Mouse (Mus musculus) limb, embryonic 14.5 days (tissue): ENCODE measurements around the gene Shld1. TPM values are rescaled to one million over a fixed set of nuclear protein-coding genes. Genes with fewer than 3 reads are reported as not detected.

Experiments used
- ATAC-seq: fragments of 200-750 bp; cut with Nextera tagmentation; 2 replicates; pipeline ENCODE4 v1.8.0; 2017; ENCODE audit warnings: low read depth, moderate number of reproducible peaks, moderate TSS enrichment; ENCODE audit not compliant: low FRiP score
- DNase-seq: peaks from one replicate; pipeline ENCODE4 v3.0.0-alpha.2; 2015; ENCODE audit warnings: low spot score
- H3K27ac ChIP-seq: fragments of 300-500 bp; sonication (generic); replicated peaks from 2 replicates; pipeline ENCODE4 v1.5.1; 2014; ENCODE audit warnings: low read depth, mild to moderate bottlenecking, low read length, moderate library complexity, mixed read lengths
- H3K27me3 ChIP-seq: fragments of 300-500 bp; sonication (generic); 2 replicates; pipeline ENCODE4 v1.6.1; 2014; ENCODE audit warnings: low read length, mixed read lengths; ENCODE audit not compliant: control insufficient read depth, insufficient read depth
- H3K36me3 ChIP-seq: fragments of 300-500 bp; sonication (generic); 2 replicates; pipeline ENCODE4 v1.6.1; 2014; ENCODE audit warnings: mild to moderate bottlenecking, low read length, moderate library complexity, mixed read lengths; ENCODE audit not compliant: control insufficient read depth, insufficient read depth
- H3K4me1 ChIP-seq: fragments of 300-500 bp; sonication (generic); 2 replicates; pipeline ENCODE4 v1.6.1; 2014; ENCODE audit warnings: antibody characterized with exemption, low read length, mixed read lengths; ENCODE audit not compliant: control insufficient read depth, insufficient read depth
- H3K4me2 ChIP-seq: fragments of 300-500 bp; sonication (generic); replicated peaks from 2 replicates; pipeline ENCODE4 v1.6.1; 2014; ENCODE audit warnings: low read depth, mild to moderate bottlenecking, low read length, moderate library complexity; ENCODE audit not compliant: severe bottlenecking
- H3K4me3 ChIP-seq: fragments of 300-500 bp; sonication (generic); replicated peaks from 2 replicates; pipeline ENCODE4 v1.5.1; 2014; ENCODE audit warnings: low read length
- H3K9ac ChIP-seq: fragments of 300-500 bp; sonication (generic); 2 replicates; pipeline ENCODE4 v1.6.1; 2014; ENCODE audit warnings: mild to moderate bottlenecking, low read depth, low read length, moderate library complexity; ENCODE audit not compliant: severe bottlenecking
- H3K9me3 ChIP-seq: fragments of 300-500 bp; sonication (generic); 2 replicates; pipeline ENCODE4 v1.6.1; 2016; ENCODE audit warnings: low read length; ENCODE audit not compliant: control insufficient read depth
- POLR2A ChIP-seq: fragments of 200-500 bp; IDR thresholded peaks from 2 replicates; pipeline ENCODE4 v1.8.0; 2012; ENCODE audit warnings: inconsistent platforms, mild to moderate bottlenecking, moderate library complexity, borderline replicate concordance; ENCODE audit not compliant: insufficient read depth, insufficient read length; ENCODE audit errors: extremely low read depth
- WGBS: fragments of 180-500 bp; shearing (Covaris S2); extraction: QIAGEN DNeasy Blood & Tissue Kit; methylation state at CpG from one replicate; pipeline ENCODE4 v1.1.7; 2014; 5-methylcytosine and 5-hydroxymethylcytosine counted together
- polyA plus RNA-seq, 2 experiments: library from polyadenylated mRNA; depleted of rRNA in 1 of 2; stranded (reverse) in 1 of 2; unstranded in 1 of 2; fragments of >200 nt; fragmentation: Nextera tagmentation in 1 of 2; extraction: Ambion mirVana in 1 of 2; gene quantifications; 2 replicates each; pipeline versions ENCODE4 v1.2.1 to v1.2.3; 2012 to 2014

Gene Shld1
- polyA plus RNA-seq, 2 experiments = 16.3 to 20.5 TPM

- H3K36me3 ChIP-seq = peaks cover 4% of the 10 kb centered on the region
- H3K9me3 ChIP-seq = no peaks in the 10 kb centered on the region
- TF ChIP-seq POLR2A = no peak
- DNase-seq (no peak), ATAC-seq (no peak)
- no peak overlapping the region for H3K27ac ChIP-seq
- H3K27me3 ChIP-seq = no peaks in the 10 kb centered on the region
- no peak overlapping the region for H3K4me3 ChIP-seq
- no peak overlapping the region for H3K4me2 ChIP-seq
- H3K4me1 ChIP-seq = no peaks in the 10 kb centered on the region
- WGBS = 53% methylated on average over 7 of the region's 7 CpGs
- no peak overlapping the region for H3K9ac ChIP-seq
Observed at GRCm38 (mm10) chr2:132697695-132698094, 11.0 kb downstream of the Shld1 start.

- no peaks in the 10 kb centered on the region for H3K4me1 ChIP-seq
- H3K4me3 ChIP-seq = no peak overlapping the region
- no peaks in the 10 kb centered on the region for H3K9me3 ChIP-seq
- no peak overlapping the region for H3K9ac ChIP-seq
- no peak for DNase-seq
- H3K36me3 ChIP-seq = peaks cover 4% of the 10 kb centered on the region; the same call in 1 of the 2 replicates
- no peak for TF ChIP-seq POLR2A
- WGBS = 92% methylated on average over 6 of the region's 6 CpGs
- no peak overlapping the region for H3K4me2 ChIP-seq
- no peaks in the 10 kb centered on the region for H3K27me3 ChIP-seq
- ATAC-seq = no peak
- no peak overlapping the region for H3K27ac ChIP-seq
Observed at GRCm38 (mm10) chr2:132698420-132698819, 11.7 kb downstream of the Shld1 start.

GRCm38 (mm10) chr2:132700921-132701320, 14.2 kb downstream of the Shld1 start:
- Histone ChIP-seq H3K27ac (no peak overlapping the region), H3K4me1 (no peaks in the 10 kb centered on the region), H3K27me3 (no peaks in the 10 kb centered on the region), H3K36me3 (no peaks in the 10 kb centered on the region), H3K4me2 (no peak overlapping the region), H3K9me3 (no peaks in the 10 kb centered on the region), H3K9ac (no peak overlapping the region), H3K4me3 (no peak overlapping the region)
- DNase-seq (no peak), ATAC-seq (no peak)
- 90% methylated on average over 4 of the region's 4 CpGs for WGBS
- no peak for TF ChIP-seq POLR2A

- Histone ChIP-seq H3K36me3 (no peaks in the 10 kb centered on the region), H3K27me3 (no peaks in the 10 kb centered on the region), H3K9ac (no peak overlapping the region), H3K4me1 (no peaks in the 10 kb centered on the region), H3K4me2 (no peak overlapping the region), H3K4me3 (no peak overlapping the region), H3K9me3 (no peaks in the 10 kb centered on the region), H3K27ac (no peak overlapping the region)
- DNase-seq (peak; percentile 59), ATAC-seq (peak; percentile 79; the same call in 1 of the 2 replicates)
- 20% methylated on average over 7 of the region's 7 CpGs for WGBS
- TF ChIP-seq POLR2A = no peak
Observed at GRCm38 (mm10) chr2:132701451-132701886, 14.7 kb downstream of the Shld1 start.

- ATAC-seq = no peak
- no peaks in the 10 kb centered on the region for H3K27me3 ChIP-seq
- 81% methylated on average over 10 of the region's 10 CpGs for WGBS
Observed at GRCm38 (mm10) chr2:132705251-132705992, 18.7 kb downstream of the Shld1 start.

More at GRCm38 (mm10) chr2:132705251-132705992, 18.7 kb downstream of the Shld1 start:
- Histone ChIP-seq H3K9me3 (no peaks in the 10 kb centered on the region), H3K4me2 (no peak overlapping the region), H3K36me3 (no peaks in the 10 kb centered on the region), H3K27ac (no peak overlapping the region), H3K4me1 (no peaks in the 10 kb centered on the region), H3K4me3 (no peak overlapping the region), H3K9ac (no peak overlapping the region)
- TF ChIP-seq POLR2A = no peak
- no peak for DNase-seq
